Mouse (Mus musculus) erythroblast, embryonic 14.5 days (primary cell): ENCODE results near the gene Pde8b. TPM values are rescaled to one million over a fixed set of nuclear protein-coding genes. Genes with fewer than 3 reads are reported as not detected.

Experiments used
- H3K27me3 ChIP-seq: 2 replicates; pipeline ENCODE4 v1.6.1; 2012; ENCODE audit warnings: inconsistent platforms; ENCODE audit not compliant: control insufficient read depth
- H3K36me3 ChIP-seq: 2 replicates; pipeline ENCODE4 v1.6.1; 2012; ENCODE audit warnings: mild to moderate bottlenecking, inconsistent platforms; ENCODE audit not compliant: control insufficient read depth
- H3K4me1 ChIP-seq: 2 replicates; pipeline ENCODE4 v1.6.1; 2012; ENCODE audit warnings: inconsistent platforms; ENCODE audit not compliant: control insufficient read depth
- H3K4me3 ChIP-seq: replicated peaks from 2 replicates; pipeline ENCODE3; 2012; ENCODE audit warnings: moderate library complexity, mild to moderate bottlenecking, inconsistent platforms
- H3K9me3 ChIP-seq: 2 replicates; pipeline ENCODE4 v1.6.1; 2012; ENCODE audit warnings: low read length, inconsistent platforms, mixed read lengths; ENCODE audit not compliant: control insufficient read depth
- GATA1 ChIP-seq: IDR thresholded peaks from 2 replicates; pipeline ENCODE4 v1.6.1; 2012; ENCODE audit warnings: low read length, inconsistent platforms, mixed read lengths
- TAL1 ChIP-seq: IDR thresholded peaks from 3 replicates; pipeline ENCODE4 v1.6.1; 2012; ENCODE audit warnings: low read length, inconsistent platforms, mixed read lengths
- polyA plus RNA-seq: library from polyadenylated mRNA; stranded (reverse); fragments of >175 nt; gene quantifications from 2 replicates; pipeline ENCODE4 v1.2.3, GENCODE M21; 2012

Gene Pde8b
- polyA plus RNA-seq, 1 experiment, result 0.01 TPM

DNA sequence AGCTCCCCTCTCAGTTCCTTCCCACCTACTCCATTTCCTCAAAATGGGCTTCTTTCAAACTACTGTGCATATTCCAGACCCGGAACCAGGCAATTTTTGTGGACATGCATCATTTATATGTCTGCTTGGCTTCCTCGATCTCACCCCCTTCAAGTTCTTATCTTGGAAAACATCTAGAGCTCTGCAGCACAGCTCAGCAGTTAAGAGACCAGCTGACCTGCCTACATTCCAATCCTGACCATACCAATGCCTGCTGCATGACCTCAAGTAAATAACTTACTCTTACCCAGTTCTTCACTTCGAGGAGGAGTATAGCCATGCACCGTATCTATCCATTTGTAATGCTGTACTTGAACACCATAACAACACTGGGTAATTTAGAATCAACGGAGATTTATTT lies 58.2 kb downstream of the Pde8b start:
- no peaks in the 10 kb centered on the region for H3K4me1 ChIP-seq
- TF ChIP-seq GATA1, result no peak
- TF ChIP-seq TAL1, result no peak
- no peak overlapping the region for H3K4me3 ChIP-seq
- no peaks in the 10 kb centered on the region for H3K27me3 ChIP-seq
- no peaks in the 10 kb centered on the region for H3K9me3 ChIP-seq
- no peaks in the 10 kb centered on the region for H3K36me3 ChIP-seq

DNA sequence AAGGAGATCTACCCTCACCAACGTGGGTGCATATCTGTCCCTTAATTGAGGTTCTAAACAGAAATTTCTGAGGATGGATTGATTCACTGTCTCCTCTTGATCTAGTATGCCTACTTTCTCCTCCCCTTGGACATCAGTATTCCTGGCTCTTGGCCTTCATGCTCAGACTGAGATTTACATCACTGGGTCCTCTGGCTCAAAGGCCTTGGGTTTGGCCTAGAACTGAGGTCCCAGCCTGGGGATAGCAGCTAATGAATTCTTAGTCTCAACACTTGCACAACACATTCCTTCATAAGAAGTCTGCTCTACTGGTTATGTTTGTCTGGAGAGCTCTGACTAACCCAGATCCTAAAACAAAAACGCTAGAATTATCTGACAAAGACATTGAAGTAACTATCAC lies 61.0 kb downstream of the Pde8b start:
- Histone ChIP-seq H3K27me3 (no peaks in the 10 kb centered on the region), H3K9me3 (no peaks in the 10 kb centered on the region), H3K4me3 (no peak overlapping the region), H3K4me1 (no peaks in the 10 kb centered on the region), H3K36me3 (no peaks in the 10 kb centered on the region)
- TF ChIP-seq TAL1 (no peak), GATA1 (no peak)

GRCm38 (mm10) chr13:95187153-95187665 lies 62.9 kb downstream of the Pde8b start:
- H3K36me3 ChIP-seq, result no peaks in the 10 kb centered on the region

DNA sequence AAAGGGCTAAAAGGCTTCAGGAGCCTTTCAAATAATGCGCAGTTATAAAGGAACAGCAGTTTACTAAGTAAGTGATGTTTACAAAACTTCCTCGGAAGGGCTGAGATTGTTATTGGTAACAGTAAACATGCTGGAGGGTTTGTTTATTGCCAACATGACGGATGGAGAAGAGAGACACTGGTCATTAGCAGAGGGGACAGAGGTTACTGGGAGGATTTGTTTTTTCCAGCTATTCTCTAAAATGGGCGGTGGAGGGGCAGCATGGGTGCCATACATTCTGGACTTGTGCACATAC lies 63.4 kb downstream of the Pde8b start:
- Histone ChIP-seq H3K27me3 (no peaks in the 10 kb centered on the region), H3K4me1 (no peaks in the 10 kb centered on the region), H3K4me3 (no peak overlapping the region), H3K9me3 (no peaks in the 10 kb centered on the region), H3K36me3 (no peaks in the 10 kb centered on the region)
- TF ChIP-seq TAL1, result no peak
- TF ChIP-seq GATA1, result no peak

More at GRCm38 (mm10) chr13:95187153-95187665, 62.9 kb downstream of the Pde8b start:
- Histone ChIP-seq H3K4me1 (no peaks in the 10 kb centered on the region), H3K27me3 (no peaks in the 10 kb centered on the region), H3K9me3 (no peaks in the 10 kb centered on the region), H3K4me3 (no peak overlapping the region)
- TF ChIP-seq TAL1 (no peak), GATA1 (no peak)

- no peaks in the 10 kb centered on the region for H3K27me3 ChIP-seq
- H3K4me1 ChIP-seq, result no peaks in the 10 kb centered on the region
- no peak overlapping the region for H3K4me3 ChIP-seq
- no peaks in the 10 kb centered on the region for H3K9me3 ChIP-seq
- TF ChIP-seq TAL1 (no peak), GATA1 (no peak)
- H3K36me3 ChIP-seq, result no peaks in the 10 kb centered on the region
These were observed 64.0 kb downstream of the Pde8b start for GRCm38 (mm10) chr13:95185891-95186740.

DNA sequence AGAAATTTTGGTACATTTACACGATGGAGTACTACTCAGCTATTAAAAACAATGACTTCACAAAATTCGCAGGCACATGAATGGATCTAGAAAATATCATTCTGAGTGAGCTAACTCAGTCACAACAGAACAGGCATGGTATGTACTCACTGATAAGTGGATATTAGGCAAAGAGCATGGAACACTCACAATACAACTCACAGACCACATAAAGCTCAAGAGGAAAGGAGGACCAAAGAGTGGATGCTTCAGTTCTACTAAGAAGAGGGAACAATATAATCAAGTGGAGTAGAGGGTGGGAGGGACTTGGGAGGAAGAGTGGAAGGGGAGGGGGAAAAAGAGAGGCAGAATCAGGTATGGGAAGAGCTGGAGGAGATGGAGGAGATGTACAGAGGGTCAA lies 66.5 kb downstream of the Pde8b start:
- TF ChIP-seq GATA1, result no peak
- TF ChIP-seq TAL1, result no peak
- no peaks in the 10 kb centered on the region for H3K9me3 ChIP-seq
- H3K36me3 ChIP-seq, result no peaks in the 10 kb centered on the region
- no peak overlapping the region for H3K4me3 ChIP-seq
- H3K4me1 ChIP-seq, result no peaks in the 10 kb centered on the region
- no peaks in the 10 kb centered on the region for H3K27me3 ChIP-seq

GRCm38 (mm10) chr13:95180208-95180607 lies 69.9 kb downstream of the Pde8b start:
- TF ChIP-seq TAL1 (no peak), GATA1 (no peak)
- H3K36me3 ChIP-seq, result no peaks in the 10 kb centered on the region
- no peak overlapping the region for H3K4me3 ChIP-seq
- H3K9me3 ChIP-seq, result no peaks in the 10 kb centered on the region
- H3K27me3 ChIP-seq, result no peaks in the 10 kb centered on the region
- H3K4me1 ChIP-seq, result no peaks in the 10 kb centered on the region

GRCm38 (mm10) chr13:95177326-95177725 lies 72.8 kb downstream of the Pde8b start:
- H3K9me3 ChIP-seq, result no peaks in the 10 kb centered on the region
- H3K4me1 ChIP-seq, result no peaks in the 10 kb centered on the region
- no peaks in the 10 kb centered on the region for H3K27me3 ChIP-seq
- no peaks in the 10 kb centered on the region for H3K36me3 ChIP-seq
- H3K4me3 ChIP-seq, result no peak overlapping the region
- TF ChIP-seq TAL1 (no peak), GATA1 (no peak)

DNA sequence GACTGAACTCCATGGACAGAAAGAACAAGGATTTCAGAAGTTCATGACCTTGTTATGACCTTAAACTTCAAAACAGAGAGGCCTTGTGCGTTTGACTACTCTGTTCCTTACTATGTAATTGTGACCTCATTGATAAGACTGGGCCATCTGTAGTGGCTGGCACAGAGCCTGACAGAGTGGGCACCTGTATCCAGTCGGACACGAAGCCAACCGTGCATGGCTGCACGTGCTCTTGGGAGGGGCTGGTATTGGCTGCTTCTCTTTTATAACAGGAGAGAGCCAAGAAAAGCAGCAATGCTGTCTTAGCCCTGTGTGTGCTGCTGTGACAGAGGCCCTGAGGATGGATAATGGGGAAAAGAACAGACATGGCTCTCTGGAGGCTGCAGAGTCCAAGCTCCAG lies 73.7 kb downstream of the Pde8b start:
- Histone ChIP-seq H3K4me3 (no peak overlapping the region), H3K4me1 (no peaks in the 10 kb centered on the region), H3K36me3 (no peaks in the 10 kb centered on the region), H3K27me3 (no peaks in the 10 kb centered on the region), H3K9me3 (no peaks in the 10 kb centered on the region)
- TF ChIP-seq GATA1, result no peak
- no peak for TF ChIP-seq TAL1

- Histone ChIP-seq H3K36me3 (no peaks in the 10 kb centered on the region), H3K27me3 (no peaks in the 10 kb centered on the region), H3K9me3 (no peaks in the 10 kb centered on the region), H3K4me1 (no peaks in the 10 kb centered on the region), H3K4me3 (no peak overlapping the region)
- TF ChIP-seq TAL1 (no peak), GATA1 (no peak)
These were observed 75.9 kb downstream of the Pde8b start for GRCm38 (mm10) chr13:95174253-95174652.
